Mouse (Mus musculus): ENCODE measurements around the gene Ephb2.
A peak's percentile ranks its signal among the peaks of the same experiment; 100 is the strongest.

The Ephb2 gene

DNA sequence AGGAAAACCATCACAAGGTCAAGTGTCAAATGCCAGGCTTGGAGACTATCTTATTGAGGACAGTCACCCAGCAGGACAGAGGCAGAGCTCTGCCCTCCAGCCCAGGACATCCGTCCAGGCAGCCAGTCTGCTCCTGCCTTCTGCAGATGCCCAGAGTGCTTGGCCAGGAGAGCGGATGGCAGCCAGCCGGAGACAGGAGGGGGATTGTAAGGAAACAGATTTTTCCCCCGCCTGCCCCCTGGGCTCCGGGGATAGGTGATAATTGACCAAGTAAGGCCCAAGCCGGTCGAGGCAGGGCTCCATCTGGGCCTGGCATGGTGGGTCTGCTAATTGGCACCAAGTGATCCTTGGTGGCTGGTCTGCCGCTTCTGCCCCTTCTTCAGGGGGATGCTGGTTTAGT is 133.3 kb downstream of the Ephb2 start:
- no peak for DNase-seq (ENCODE audit: low spot score in 2 of 2)

DNA sequence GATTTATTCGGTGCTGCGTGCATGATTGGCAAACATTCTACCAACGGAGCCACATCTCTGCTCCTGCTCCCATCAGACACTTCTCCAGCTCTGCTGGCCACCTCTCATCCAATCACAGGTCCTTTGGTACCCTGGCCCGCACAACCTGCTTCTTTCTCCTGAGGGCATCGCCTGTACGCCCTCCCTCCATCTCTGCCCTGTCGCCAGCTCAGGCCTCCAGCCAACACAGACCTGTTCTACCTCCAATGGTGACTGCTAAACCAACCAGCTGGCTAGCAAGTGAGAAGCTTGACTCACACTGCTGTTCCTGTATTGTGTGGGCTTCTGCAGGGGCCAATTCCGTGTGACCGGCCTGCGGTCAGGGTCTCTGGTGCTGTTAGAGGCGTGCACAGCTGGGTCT is 134.6 kb downstream of the Ephb2 start:
- no peak for DNase-seq (ENCODE audit: low spot score in 2 of 2)

DNA sequence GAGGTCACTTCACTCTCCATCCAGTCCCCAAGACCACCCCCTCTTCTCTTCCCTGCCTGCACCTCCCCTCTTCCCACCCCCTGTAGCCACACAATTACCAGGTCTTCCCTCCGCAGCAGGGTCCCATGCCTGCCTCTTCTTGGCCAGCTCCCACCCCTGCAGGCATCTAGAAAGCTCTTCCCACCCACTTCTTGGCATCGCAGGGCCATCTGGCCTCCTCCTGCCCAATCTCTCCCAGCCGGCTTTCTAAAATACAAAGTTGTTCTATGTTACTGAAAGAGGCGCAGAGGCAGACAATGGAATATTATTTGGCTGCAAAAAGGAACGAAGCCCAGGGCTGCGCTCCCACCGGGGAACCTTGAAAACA is 136.7 kb downstream of the Ephb2 start:
- peak in 1 of 2 experiments; percentile 47 for DNase-seq (ENCODE audit: low spot score in 2 of 2)

DNA sequence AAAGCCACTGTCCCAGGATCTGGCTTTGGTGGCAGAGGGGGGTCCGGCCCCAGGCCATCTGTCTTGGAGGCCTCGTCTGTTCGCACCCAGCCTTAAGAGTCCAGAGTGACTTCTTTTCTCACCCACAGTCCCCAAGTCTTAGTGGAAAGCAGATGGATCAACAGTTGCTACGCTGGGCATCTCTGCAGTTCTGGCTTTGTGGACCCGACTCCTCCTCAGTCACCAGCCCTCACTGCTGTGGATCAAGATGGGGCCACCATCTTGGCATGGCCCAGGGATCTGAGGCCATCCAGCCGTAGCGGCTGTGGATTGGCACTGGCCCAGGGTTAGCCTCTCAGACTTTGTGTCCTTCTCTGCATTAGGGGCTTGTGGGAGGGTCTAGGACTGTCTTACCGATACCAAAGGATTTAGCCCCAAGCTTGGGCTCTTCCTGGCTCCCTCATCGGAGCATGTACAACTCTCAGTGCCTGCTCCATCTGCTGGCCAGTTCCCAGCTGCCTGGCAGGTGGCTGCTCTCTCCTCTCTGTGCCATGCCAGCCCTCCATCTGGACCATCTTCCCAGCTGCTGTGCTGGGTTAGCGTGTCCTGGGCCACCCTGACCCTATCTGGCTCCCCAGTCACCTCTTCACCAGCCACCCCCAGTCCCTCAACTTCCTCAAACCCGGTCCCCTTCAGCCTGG is 137.2 kb downstream of the Ephb2 start:
- DNase-seq (ENCODE audit: low spot score in 2 of 2) = peak in 1 of 2 experiments; percentile 23

DNA sequence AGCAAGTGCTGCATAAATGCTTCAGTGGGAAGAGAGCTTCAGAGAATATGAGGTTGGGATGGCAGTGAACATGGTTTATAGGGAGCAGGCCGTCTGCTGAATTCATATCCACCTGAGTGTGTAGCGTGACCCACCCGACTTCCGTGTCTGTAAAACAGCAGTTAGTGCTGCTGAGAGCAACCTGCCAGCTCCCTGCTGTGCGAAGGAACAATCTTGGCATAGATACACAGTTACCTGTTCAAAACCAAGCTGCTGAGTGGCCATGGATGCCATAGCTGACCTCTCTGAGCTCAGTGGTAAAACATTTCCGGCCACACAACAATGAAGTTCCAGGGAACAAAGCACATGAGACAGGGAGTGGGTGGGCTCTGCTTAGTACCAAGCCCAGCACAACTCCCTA is 138.5 kb downstream of the Ephb2 start:
- no peak for DNase-seq (ENCODE audit: low spot score in 2 of 2)

DNA sequence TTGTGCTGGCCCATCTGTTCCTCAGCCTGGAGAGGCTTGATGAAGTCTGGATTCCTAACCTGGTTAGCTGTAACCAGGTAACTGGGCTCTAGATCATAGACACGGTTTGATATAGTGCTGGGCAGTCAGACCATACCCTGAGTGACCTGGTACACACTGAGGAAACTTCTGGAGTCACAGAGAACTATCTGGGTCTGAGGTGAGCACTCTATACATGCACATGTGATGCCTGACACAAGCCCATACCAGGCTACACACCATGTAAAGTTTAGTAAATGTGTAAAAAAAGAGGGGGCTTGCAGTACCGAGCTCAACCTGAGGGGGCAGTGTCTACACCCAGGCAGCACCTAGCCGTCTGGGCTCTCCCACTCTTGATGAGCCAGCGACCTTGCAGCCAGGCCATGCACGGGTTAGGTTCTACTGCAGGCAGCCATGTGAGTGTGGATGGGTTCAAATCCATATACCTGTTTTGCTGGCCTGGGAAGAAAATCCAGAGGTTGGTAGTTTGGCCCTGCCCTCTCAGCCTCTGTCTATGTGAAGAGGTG is 139.3 kb downstream of the Ephb2 start:
- DNase-seq (ENCODE audit: low spot score in 2 of 2) = peak in 1 of 2 experiments; percentile 55

DNA sequence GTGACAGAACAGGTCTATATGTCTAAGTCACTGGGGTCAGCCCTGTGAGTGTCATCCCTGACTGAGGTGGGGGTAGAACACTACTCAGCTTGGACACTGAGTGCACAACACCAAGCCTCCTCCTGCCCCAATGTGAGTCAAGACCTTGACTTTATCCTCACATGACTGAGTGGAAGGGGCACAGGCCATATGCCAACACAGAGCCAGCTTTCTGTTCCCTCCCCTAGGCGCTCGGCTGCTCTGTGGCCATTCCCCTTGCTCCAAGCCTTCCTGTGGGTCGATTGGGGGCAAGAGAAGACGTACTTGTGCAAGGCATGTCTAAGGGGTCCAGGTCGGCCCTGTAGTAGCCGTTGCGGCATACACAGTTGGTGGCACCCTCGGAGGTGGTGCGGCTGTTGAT is 140.1 kb downstream of the Ephb2 start:
- DNase-seq (ENCODE audit: low spot score in 2 of 2) = no peak

DNA sequence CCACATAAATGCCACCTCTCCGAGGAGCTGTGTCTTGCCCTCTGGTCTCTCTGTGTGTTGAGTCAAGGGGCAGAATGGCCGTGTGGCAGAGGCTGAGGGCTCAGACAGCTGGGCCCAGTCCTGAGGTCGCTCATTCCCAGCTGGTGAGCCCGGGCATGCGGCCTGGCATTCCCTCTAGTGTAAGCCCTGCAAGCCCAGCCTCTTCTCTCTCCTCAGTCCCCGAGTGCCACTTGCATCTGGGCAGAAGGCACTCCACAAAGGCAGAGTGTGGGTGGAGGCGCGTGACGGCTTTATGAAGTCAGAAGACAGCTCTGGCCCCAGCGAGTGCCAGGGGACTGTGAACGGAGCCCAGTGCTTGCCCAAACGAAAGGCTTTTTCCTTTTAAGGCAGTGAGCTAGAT is 145.8 kb downstream of the Ephb2 start:
- DNase-seq (ENCODE audit: low spot score in 2 of 2) = peak; percentile 52 to 75

DNA sequence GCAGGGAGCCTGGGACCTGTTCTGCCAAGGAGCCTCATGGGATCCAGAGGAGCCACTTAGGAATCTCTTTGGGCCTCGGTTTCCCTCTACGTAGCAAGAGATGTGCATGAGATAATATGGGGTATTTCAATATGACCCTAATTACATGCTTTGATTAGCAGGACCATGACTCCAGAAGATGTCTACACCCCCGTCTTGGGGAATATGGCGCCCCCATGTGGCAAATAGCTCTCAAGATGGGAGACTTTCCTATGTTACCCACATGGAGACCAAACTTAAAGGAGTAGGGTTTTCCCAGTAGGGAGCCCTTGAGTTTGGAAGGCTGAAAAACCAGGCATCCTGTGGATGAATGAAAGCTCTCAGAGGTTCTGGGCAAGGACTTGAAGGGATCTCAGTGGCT is 147.7 kb downstream of the Ephb2 start:
- DNase-seq (ENCODE audit: low spot score in 2 of 2) = no peak

DNA sequence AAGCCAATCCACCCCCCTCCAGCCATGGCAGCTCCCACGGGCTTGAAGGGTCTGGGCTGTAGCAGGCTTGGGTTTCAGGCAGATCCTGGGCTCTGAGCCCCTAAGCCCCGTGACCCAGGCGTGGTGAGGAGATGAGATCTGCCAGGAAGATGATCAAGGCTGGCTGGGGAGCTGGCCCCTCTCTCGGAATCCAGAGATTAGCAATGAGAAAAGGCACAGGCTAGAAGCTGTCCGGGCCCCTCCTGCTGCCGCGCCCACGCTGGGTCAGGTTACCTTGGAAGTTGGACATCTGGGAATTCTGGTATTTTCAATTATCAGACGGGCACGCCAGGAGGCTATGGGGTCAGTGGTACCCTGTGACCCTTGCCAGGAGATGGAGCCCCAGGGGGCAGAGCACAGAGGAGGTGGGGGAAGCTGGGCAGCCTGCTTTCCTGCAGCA is 150.3 kb downstream of the Ephb2 start:
- no peak for DNase-seq (ENCODE audit: low spot score in 2 of 2)

DNA sequence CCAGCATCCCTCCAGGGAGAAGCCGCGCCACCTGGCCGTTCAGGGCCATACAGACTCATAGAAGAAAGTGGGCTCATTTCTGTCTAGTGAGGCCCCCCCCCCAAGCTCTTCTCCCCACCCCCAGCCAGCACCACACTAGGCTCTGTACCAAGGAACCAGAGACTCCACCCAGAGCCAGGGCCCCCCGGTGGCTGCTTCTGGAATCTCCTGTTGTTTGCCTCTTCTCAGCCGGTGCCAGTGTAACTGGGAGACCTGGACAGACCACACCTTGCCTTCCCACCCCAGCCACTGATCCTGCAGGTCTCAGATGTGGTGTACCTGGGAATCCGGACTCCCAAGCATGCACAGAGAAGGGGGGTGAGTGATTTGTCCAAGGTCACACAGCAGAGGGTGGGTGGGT is 151.3 kb downstream of the Ephb2 start:
- no peak for DNase-seq (ENCODE audit: low spot score in 2 of 2)

DNA sequence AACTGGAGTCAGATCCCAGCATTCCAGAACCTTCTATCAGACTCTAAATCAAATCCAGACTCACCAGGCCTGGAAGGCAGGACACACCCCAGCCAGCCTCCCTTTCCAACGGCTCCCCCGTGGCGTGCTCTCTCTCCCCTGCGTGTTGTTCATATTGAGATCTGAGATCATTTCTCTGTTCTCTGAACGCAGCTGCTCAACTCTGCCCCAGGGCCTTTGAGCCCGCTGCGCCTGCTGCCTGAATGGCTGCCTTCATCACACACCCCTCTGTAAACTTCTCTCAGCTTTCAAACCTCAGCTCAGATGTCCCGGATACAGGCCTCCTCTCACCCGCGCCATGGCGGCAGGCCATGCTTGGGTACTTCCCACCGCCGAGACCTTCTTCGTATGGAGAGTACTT is 155.1 kb downstream of the Ephb2 start:
- no peak for DNase-seq (ENCODE audit: low spot score in 2 of 2)

DNA sequence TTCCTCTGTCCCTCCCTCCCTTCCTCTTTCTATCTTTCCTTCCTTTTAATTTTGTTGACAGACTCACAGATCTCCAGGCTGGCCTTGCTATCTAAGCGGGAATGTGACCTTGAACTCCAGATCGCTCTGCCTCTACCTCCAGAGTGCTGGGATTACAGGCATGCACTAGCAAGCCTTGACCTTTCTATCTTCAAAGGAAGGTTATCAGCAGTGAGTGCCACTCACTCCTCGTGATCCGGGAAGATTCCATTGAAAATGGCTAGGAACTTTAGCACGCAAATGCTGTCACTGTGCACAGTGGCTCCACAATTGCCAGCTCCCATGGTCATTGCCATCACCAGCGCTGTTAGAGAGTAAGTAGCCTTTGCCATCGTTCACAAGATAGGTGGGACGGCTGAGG is 156.6 kb downstream of the Ephb2 start:
- no peak for DNase-seq (ENCODE audit: low spot score in 2 of 2)

DNA sequence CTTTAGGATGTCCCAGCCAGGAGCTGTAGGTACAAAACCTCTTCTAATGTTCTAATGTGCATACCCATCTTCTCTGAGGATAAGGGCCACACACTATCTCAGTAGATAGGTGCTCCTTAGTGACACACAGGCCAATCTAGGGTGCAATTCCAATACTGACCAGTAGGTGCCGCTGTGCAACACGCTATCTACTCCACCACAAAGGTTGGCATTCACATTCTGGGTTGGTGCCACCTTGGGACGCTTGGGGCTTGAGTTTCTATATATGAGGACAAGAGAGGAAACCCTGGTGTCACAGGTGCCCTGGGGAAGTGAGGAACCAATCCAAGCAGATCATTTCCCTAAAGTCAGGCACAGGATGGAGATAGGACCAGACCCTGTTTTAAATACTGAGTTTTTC is 157.3 kb downstream of the Ephb2 start:
- DNase-seq (ENCODE audit: low spot score in 2 of 2) = peak; percentile 44 to 95

DNA sequence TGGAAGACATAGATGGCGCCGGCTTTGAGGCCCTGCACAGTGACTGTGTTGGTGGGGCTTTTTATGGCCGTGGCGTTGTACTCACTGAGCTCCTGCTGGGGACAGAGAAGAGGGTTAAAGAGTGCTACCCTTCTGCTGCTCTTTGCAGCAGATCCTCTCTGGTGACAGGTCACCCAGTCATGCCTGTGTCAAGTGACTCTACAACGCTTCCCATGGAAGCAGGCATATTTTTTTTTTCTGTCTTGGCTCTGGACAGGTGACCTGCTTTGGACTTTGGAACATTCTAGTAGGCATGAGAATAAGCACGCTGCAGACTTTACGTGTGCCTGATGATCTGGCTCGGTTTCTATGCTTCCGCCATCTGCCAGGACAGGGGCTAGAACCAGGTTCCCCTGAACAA is 160.3 kb downstream of the Ephb2 start:
- DNase-seq (ENCODE audit: low spot score in 2 of 2) = no peak

DNA sequence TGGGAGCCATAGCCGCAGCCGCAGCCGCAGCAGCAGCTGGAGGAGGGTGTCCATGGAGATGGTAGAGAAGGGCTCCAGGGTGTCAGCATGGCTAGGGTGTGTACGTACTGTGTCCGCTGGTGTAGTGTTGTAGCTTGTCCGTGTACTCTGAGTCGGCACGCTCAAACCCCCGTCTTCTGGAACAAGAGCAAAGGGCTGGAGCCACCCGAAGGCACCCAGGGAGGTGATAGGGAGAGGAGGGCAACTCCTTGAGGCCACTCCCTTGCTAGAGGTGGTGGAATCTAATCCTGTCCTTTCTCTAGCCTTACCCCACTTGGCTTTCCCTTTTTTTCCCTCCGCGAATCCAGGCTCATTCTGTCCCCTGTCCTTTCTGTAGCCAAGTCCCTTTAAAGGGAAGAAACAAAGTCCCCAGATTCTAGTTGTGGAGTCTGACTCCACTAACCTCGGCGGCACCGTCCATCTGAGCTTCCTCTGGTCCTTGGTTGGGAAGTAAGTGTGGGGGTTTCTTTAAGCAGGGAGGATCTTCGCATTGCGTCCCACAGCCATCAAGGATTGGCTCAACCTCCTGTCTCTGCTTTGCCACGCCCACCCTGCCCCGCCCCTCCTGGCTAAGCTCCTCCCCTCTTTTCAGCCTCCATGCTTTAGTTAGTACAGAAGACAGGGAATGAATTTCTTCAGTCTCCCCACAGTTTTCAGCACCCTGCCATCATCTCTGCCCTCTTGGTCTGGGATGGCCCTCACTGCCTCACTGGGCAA is 163.3 kb downstream of the Ephb2 start:
- DNase-seq (ENCODE audit: low spot score in 2 of 2) = no peak

DNA sequence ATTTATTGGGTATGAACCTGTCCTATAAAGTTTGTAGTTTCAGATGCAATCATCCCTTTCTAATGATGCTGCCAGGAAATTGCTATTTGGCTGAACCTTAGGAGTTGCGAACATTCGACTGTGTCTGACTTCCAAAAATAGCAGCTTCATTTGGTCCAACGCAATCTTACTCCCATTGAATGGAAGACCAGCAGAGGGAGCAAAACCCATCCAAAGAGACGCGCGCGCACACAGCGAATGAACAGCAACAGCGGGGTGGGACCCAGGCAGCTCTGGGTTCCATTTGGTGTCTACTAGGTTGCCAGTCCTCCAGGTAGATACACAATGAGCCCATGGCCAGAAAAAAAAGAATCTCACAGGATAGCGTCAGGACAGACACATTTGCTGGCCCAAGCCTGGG is 168.0 kb downstream of the Ephb2 start:
- no peak for DNase-seq (ENCODE audit: low spot score in 2 of 2)

DNA sequence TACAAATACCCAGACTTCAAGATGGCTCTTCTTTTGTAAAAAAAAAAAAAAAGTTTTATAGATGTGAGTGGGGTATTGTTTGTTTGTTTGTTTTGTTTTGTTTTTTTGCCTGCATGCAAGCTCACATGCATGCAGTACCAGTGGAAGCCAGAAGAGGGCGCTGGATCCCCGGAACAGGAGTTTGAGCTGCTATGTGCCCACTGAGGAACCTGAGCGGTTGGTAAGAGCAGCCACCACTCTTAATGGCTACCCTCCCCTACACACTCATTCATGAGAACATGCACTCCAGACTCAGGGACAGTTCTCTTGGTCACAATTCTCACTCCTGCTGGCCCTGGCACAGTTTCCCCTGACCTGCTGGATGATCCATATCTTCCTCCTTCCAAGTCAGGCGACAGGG is 169.8 kb downstream of the Ephb2 start:
- DNase-seq (ENCODE audit: low spot score in 2 of 2) = no peak

DNA sequence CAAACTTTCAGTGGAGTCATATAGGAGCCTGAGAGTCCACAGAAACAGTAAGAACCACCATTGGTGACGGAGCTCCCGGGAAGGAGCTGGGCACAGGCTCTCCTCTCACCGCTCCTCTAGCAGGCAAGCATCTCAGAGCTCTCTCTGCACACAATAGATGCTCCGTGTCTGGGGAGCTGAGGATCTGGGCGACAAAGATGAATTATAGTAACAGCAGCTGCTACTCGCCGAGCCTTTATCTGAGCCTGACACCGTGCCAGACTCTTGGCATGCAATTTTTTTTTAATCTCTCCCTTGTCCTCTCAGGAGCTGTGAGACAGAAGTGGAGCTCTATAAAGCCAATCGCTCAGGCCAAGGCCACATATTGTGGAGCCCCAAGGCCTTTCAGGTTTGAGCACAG is 170.7 kb downstream of the Ephb2 start:
- peak in 1 of 2 experiments; percentile 58 for DNase-seq (ENCODE audit: low spot score in 2 of 2)

DNA sequence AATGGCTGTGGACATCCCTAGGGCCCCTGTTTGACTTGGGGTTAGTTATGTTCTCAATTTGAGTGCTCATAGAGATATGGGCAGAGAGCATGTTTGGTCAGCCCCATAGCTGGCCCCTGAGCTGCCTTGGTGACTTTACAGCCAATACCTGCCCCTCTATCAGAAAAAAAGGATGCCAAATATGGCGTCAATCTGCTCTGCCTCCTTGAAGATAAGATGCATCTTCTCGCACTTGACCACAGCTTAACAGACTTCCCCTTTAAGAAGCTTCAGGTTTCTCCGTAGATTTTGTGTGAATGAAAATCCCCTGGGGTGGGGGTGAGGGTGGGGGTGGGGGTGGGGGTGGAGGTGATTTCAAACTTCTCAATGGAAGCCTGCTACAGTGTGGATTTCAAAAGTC is 177.9 kb downstream of the Ephb2 start:
- DNase-seq (ENCODE audit: low spot score in 2 of 2) = no peak

DNA sequence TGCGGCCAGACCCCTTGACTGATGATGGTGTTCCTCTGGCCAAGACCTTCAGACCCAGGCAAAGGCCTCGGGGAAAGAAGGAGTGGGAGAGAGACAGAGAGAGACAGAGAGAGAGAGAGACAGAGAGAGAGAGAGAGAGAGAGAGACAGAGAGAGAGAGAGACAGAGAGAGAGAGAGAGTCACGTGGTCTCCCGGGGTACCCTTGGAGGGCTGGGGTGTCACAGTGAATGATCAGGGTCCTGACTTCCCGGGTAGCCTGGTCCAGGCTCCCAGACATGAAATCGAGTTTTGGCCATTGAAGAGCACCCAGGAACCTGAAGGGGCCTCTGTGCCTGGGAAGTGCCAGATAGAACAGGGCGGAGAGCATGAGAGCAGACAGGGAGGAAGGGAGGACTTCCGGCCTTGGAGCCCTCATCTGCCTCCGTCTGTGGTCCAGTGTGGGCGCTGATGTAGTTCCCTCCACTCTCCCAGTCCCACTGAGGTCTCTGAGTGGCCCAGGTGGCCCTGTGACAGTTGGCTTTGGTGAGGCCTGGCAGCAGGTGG is 182.0 kb downstream of the Ephb2 start:
- DNase-seq (ENCODE audit: low spot score in 2 of 2) = no peak

DNA sequence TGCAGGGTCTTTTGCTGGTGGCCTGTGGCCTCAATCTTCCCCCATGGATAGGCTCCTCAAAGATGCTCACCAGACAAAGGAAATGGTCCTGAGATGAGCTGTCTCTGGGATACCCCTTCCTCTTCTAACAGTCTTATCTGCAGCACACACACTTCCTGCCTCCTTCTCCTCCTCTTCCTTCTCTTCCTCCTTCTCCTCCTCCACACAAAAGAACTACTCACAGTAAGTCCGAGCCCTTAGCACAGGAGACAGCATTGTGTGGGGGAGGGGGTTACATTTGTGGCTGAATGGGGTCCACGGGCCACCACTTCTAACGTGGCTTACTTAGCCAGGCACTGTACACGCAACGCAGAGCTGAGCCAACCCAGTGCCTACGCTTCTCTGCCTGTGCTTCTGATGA is 182.8 kb downstream of the Ephb2 start:
- no peak for DNase-seq (ENCODE audit: low spot score in 2 of 2)

DNA sequence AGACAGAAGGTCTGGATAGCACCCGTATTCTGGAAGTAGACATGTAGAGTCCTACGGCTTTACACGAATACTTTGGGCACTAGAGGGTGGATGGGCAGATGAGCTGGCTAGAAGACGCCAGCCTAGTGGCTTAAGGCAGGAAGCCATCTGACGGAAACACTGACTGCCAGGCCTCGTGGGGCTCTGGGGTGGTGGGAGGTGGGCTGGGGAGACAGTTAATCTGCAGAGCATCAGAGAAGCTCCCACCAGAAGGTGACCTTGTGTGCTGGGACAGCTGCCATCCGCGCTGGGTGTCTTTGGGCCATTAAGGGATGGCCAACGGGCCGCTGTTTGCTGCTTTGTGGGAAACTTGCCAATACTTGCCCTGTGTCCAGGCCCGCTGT is 183.3 kb downstream of the Ephb2 start:
- DNase-seq (ENCODE audit: low spot score in 2 of 2) = no peak
